Mouse (Mus musculus) CH12.LX (cell line): Measurements from ENCODE around the gene Sec16a.

Source experiments
- CTCF ChIP-seq, 2 experiments: IDR thresholded peaks in 1 of 2; conservative IDR thresholded peaks in 1 of 2; 2 replicates each; pipeline ENCODE4 v1.5.1; 2011 to 2012; ENCODE audit warnings: low read depth in 2 of 2, low read length in 2 of 2, improper control_type of control experiment in 1 of 2, inconsistent platforms in 1 of 2, mild to moderate bottlenecking in 1 of 2, moderate library complexity in 1 of 2
- E2F4 ChIP-seq: IDR thresholded peaks from 2 replicates; pipeline ENCODE4 v1.6.1; 2011; ENCODE audit warnings: low read depth, low read length, improper control_type of control experiment; ENCODE audit not compliant: insufficient replicate concordance
- EP300 ChIP-seq: IDR thresholded peaks from 2 replicates; pipeline ENCODE4 v1.6.1; 2011; ENCODE audit warnings: low read length, improper control_type of control experiment
- ETS1 ChIP-seq: conservative IDR thresholded peaks from 2 replicates; pipeline ENCODE4 v1.6.1; 2012; ENCODE audit warnings: low read depth, mild to moderate bottlenecking, inconsistent platforms, low read length, improper control_type of control experiment, moderate library complexity
- MAZ ChIP-seq: IDR thresholded peaks from 2 replicates; pipeline ENCODE4 v1.6.1; 2012; ENCODE audit warnings: low read depth, mild to moderate bottlenecking, inconsistent platforms, low read length, improper control_type of control experiment, moderate library complexity
- MEF2A ChIP-seq: IDR thresholded peaks from 2 replicates; pipeline ENCODE4 v1.6.1; 2014; ENCODE audit warnings: low read depth, mild to moderate bottlenecking, inconsistent platforms, low read length, improper control_type of control experiment, borderline replicate concordance
- MXI1 ChIP-seq: IDR thresholded peaks from 2 replicates; pipeline ENCODE4 v1.6.1; 2011; ENCODE audit warnings: mild to moderate bottlenecking, low read depth, low read length, improper control_type of control experiment
- PAX5 ChIP-seq: IDR thresholded peaks from 2 replicates; pipeline ENCODE4 v1.6.1; 2012; ENCODE audit warnings: low read length, inconsistent platforms, mixed read lengths
- POLR2A ChIP-seq: IDR thresholded peaks from 2 replicates; pipeline ENCODE4 v1.6.1; 2011; ENCODE audit warnings: low read depth, mild to moderate bottlenecking, improper control_type of control experiment, low read length
- RCOR1 ChIP-seq: conservative IDR thresholded peaks from 2 replicates; pipeline ENCODE4 v1.6.1; 2012; ENCODE audit warnings: low read depth, mild to moderate bottlenecking, inconsistent platforms, low read length, improper control_type of control experiment
- ZC3H11A ChIP-seq: IDR thresholded peaks from 2 replicates; pipeline ENCODE4 v1.6.1; 2012; ENCODE audit warnings: low read depth, mild to moderate bottlenecking, inconsistent platforms, low read length, improper control_type of control experiment
- ZKSCAN1 ChIP-seq: IDR thresholded peaks from 2 replicates; pipeline ENCODE4 v1.6.1; 2012; ENCODE audit warnings: low read depth, inconsistent platforms, low read length, improper control_type of control experiment, borderline replicate concordance
- ZMIZ1 ChIP-seq: IDR thresholded peaks from 2 replicates; pipeline ENCODE4 v1.6.1; 2012; ENCODE audit warnings: low read depth, mild to moderate bottlenecking, inconsistent platforms, low read length, improper control_type of control experiment

- no peak for TF ChIP-seq POLR2A
- no peak for TF ChIP-seq MEF2A
- TF ChIP-seq MXI1, result no peak
- no peak for TF ChIP-seq ZC3H11A
- no peak for TF ChIP-seq E2F4
- no peak for TF ChIP-seq CTCF (conservative IDR thresholded peaks at IDR 0.05 in 1 of 2, IDR thresholded peaks at IDR 0.05 in 1 of 2; ENCODE audit: low read depth in 2 of 2, low read length in 2 of 2)
- no peak for TF ChIP-seq MAZ
- TF ChIP-seq EP300, result no peak
- no peak for TF ChIP-seq RCOR1
- TF ChIP-seq ETS1, result no peak
- TF ChIP-seq ZMIZ1, result no peak
- no peak for TF ChIP-seq ZKSCAN1
- no peak for TF ChIP-seq PAX5
Observed at GRCm38 (mm10) chr2:26409362-26409761, 35.7 kb downstream of the Sec16a start.
